Mouse (Mus musculus): Measurements from ENCODE around the gene P3h1. TPM values are rescaled to one million over a fixed set of nuclear protein-coding genes. Genes with fewer than 3 reads are reported as not detected.

Gene P3h1
- 61.2 and 63.5 TPM in 2 replicates for polyA plus RNA-seq (2015; fragmentation: Nextera tagmentation; extraction: Ambion mirVana)

DNA sequence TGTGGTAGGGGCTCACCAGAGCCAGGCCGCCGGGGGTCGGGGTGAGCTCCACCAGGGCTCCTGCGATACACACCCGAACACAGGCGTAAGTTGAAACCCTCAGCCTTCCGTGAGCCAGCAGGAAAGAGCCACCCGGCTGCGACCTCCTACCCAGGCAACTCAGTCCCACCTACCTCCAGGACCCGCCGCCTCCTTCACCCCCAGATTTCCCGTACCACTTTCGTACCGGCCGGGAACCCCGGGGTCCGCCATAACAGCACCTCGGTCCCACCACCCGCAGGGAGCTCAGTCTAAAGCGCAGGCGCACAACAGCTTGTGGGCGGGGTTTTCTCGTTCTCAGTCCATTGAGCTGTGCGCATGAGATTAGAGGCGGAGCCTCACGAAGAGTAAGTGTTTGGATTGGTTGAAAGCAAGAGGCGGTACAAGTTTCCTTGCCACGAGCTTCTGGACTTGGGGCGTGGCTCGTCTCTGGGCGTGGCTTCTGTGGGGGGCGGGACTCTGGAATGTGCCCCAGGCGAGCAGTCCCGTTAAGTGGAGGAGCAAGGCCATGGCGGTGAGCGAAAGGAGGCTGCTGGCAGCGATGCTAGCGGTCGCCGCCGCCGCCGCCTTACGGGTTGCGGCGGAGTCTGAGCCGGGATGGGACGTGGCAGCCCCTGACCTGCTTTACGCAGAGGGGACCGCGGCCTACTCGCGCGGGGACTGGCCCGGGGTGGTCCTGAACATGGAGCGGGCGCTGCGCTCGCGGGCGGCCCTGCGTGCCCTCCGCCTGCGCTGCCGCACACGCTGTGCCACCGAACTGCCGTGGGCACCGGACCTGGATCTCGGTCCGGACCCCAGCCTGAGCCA is at the start of gene P3h1, which contains the start of gene AU022252:
Gene P3h1 (plus strand): TSS at position 506 of the 846 bp plus-strand sequence.
Gene AU022252 (minus strand): TSS at position 303 of the 846 bp plus-strand sequence.
- Histone ChIP-seq H3K4me3 (peak within 1 kb of the TSS; percentile 94), H3K4me2 (replicated peaks) (peak within 1 kb of the TSS; percentile 81), H3K27ac (peak within 1 kb of the TSS; percentile 67), H3K36me3 (peaks cover 36% of the 10 kb centered on the region), H3K9me3 (no peaks in the 10 kb centered on the region), H3K4me1 (peaks cover 19% of the 10 kb centered on the region), H3K9ac (peak within 1 kb of the TSS; percentile 90), H3K27me3 (no peaks in the 10 kb centered on the region)
- under 1% methylated on average over 71 of the region's 71 CpGs for WGBS
- peak; percentile 96 for ATAC-seq (ENCODE audit: low FRiP score, low read depth)

- no peaks in the 10 kb centered on the region for H3K9me3 ChIP-seq
- no peaks in the 10 kb centered on the region for H3K27me3 ChIP-seq
- ATAC-seq (ENCODE audit: low FRiP score, low read depth): no peak
- H3K36me3 ChIP-seq: no peaks in the 10 kb centered on the region
- no peak overlapping the region for H3K27ac ChIP-seq
- WGBS: 59% methylated on average over 1 of the region's 1 CpGs
- no peaks in the 10 kb centered on the region for H3K4me1 ChIP-seq
- no peak overlapping the region for H3K9ac ChIP-seq
- H3K4me3 ChIP-seq: no peak overlapping the region
- H3K4me2 ChIP-seq (replicated peaks): no peak overlapping the region
Measured at GRCm38 (mm10) chr4:119183525-119183924, 49.2 kb upstream of the P3h1 start.

GRCm38 (mm10) chr4:119185771-119186170 is 46.9 kb upstream of the P3h1 start:
- no peak for ATAC-seq (ENCODE audit: low FRiP score, low read depth)
- WGBS: 75% methylated on average over 4 of the region's 4 CpGs

GRCm38 (mm10) chr4:119188060-119188785 is 44.5 kb upstream of the P3h1 start:
- H3K27ac ChIP-seq: no peak overlapping the region
- H3K9me3 ChIP-seq: no peaks in the 10 kb centered on the region
- H3K9ac ChIP-seq: no peak overlapping the region
- no peaks in the 10 kb centered on the region for H3K36me3 ChIP-seq
- H3K4me1 ChIP-seq: no peaks in the 10 kb centered on the region
- no peak overlapping the region for H3K4me2 ChIP-seq (replicated peaks)
- H3K27me3 ChIP-seq: no peaks in the 10 kb centered on the region
- H3K4me3 ChIP-seq: no peak overlapping the region
- WGBS: 55% methylated on average over 11 of the region's 11 CpGs
- ATAC-seq (ENCODE audit: low FRiP score, low read depth): no peak

More at GRCm38 (mm10) chr4:119185771-119186170, 46.9 kb upstream of the P3h1 start:
- Histone ChIP-seq H3K4me3 (no peak overlapping the region), H3K27me3 (no peaks in the 10 kb centered on the region), H3K9me3 (no peaks in the 10 kb centered on the region), H3K4me1 (no peaks in the 10 kb centered on the region), H3K36me3 (no peaks in the 10 kb centered on the region), H3K9ac (no peak overlapping the region), H3K4me2 (replicated peaks) (no peak overlapping the region), H3K27ac (no peak overlapping the region)

DNA sequence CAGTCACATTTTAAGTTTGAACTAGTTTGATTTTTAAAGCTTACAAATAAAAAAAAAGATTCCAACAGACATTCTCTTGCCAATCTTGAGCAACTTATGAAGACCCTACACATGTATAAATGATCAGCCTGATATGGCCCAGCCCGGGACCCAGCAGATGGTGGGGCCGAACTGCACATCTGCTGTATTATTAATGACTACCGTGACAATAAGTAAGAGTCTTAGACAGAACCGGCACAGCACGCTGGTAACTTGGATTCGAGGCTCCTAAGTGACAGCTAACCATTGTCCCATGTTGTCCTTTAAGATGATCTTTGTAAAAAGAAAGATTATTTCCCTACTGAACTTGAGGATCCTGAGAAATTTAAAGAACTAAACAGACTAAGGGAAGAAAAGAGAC is 43.3 kb upstream of the P3h1 start:
- H3K4me2 ChIP-seq (replicated peaks): no peak overlapping the region
- H3K9me3 ChIP-seq: no peaks in the 10 kb centered on the region
- no peak overlapping the region for H3K4me3 ChIP-seq
- WGBS: 82% methylated on average over 6 of the region's 6 CpGs
- no peaks in the 10 kb centered on the region for H3K36me3 ChIP-seq
- no peaks in the 10 kb centered on the region for H3K27me3 ChIP-seq
- no peak for ATAC-seq (ENCODE audit: low FRiP score, low read depth)
- H3K9ac ChIP-seq: no peak overlapping the region
- no peaks in the 10 kb centered on the region for H3K4me1 ChIP-seq
- no peak overlapping the region for H3K27ac ChIP-seq

- Histone ChIP-seq H3K36me3 (no peaks in the 10 kb centered on the region), H3K4me2 (replicated peaks) (no peak within 1 kb of the TSS), H3K4me3 (no peak within 1 kb of the TSS), H3K27ac (no peak within 1 kb of the TSS), H3K9me3 (no peaks in the 10 kb centered on the region), H3K4me1 (no peaks in the 10 kb centered on the region), H3K27me3 (no peaks in the 10 kb centered on the region), H3K9ac (no peak within 1 kb of the TSS)
- no peak for ATAC-seq (ENCODE audit: low FRiP score, low read depth)
- 74% methylated on average over 6 of the region's 6 CpGs for WGBS
Measured at GRCm38 (mm10) chr4:119189864-119190263, 42.9 kb upstream of the P3h1 start, which contains the start of gene Ermap. Gene Ermap, minus strand, starts transcription at chr4:119190011.

- H3K27me3 ChIP-seq: no peaks in the 10 kb centered on the region
- no peak overlapping the region for H3K4me3 ChIP-seq
- H3K4me2 ChIP-seq (replicated peaks): no peak overlapping the region
- H3K9ac ChIP-seq: no peak overlapping the region
- H3K9me3 ChIP-seq: no peaks in the 10 kb centered on the region
- H3K4me1 ChIP-seq: no peaks in the 10 kb centered on the region
- H3K36me3 ChIP-seq: no peaks in the 10 kb centered on the region
- ATAC-seq (ENCODE audit: low FRiP score, low read depth): no peak
- 83% methylated on average over 8 of the region's 8 CpGs for WGBS
- H3K27ac ChIP-seq: no peak overlapping the region
Measured at GRCm38 (mm10) chr4:119190618-119191017, 42.1 kb upstream of the P3h1 start.

GRCm38 (mm10) chr4:119191273-119191672 is 41.4 kb upstream of the P3h1 start:
- H3K27ac ChIP-seq: no peak overlapping the region
- H3K4me2 ChIP-seq (replicated peaks): no peak overlapping the region
- no peak overlapping the region for H3K9ac ChIP-seq
- H3K9me3 ChIP-seq: no peaks in the 10 kb centered on the region
- H3K27me3 ChIP-seq: no peaks in the 10 kb centered on the region
- WGBS: 62% methylated on average over 3 of the region's 3 CpGs
- peaks cover 4% of the 10 kb centered on the region for H3K4me1 ChIP-seq
- H3K4me3 ChIP-seq: no peak overlapping the region
- ATAC-seq (ENCODE audit: low FRiP score, low read depth): no peak
- H3K36me3 ChIP-seq: no peaks in the 10 kb centered on the region

- no peak for ATAC-seq (ENCODE audit: low FRiP score, low read depth)
Measured at GRCm38 (mm10) chr4:119192757-119193156, 40.0 kb upstream of the P3h1 start.

DNA sequence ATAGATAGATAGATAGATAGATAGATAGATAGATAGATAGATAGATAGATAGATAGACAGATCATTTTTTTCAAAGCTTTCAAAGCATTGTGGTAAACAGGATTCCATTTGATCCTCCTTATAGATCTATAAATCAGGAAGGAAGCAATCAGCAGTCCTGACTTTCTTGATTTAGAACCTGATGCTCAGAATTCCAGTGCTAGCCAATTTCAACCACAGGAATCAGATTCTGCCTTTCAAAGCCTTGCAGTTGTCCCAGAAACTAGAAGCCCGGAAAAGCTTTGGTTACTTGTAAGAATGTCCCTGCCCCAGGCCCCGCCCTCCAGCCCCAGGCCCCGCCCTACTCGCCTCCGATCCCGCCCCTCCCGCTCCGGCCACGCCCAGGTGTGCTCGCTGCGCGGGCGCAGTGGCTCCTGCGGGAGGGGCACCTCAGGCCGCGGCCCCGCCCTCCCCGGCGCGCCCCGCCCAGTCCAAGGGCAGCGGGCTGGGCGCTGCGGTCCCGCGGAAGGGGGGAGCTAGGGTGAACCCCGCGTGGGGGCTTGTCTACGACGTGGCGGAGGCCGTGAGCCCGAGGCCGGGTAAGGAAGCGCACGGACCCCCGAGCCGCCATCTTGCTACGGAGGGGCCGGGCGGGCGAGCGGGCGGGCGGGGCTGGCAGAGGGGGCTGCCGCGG is 37.7 kb upstream of the P3h1 start, which contains the start of gene Svbp:
Gene Svbp (plus strand): TSS at position 398 of the 673 bp plus-strand sequence.
- Histone ChIP-seq H3K4me1 (peaks cover 28% of the 10 kb centered on the region), H3K9ac (peak within 1 kb of the TSS; percentile 88), H3K27ac (peak within 1 kb of the TSS; percentile 80), H3K4me2 (replicated peaks) (peak within 1 kb of the TSS; percentile 70), H3K4me3 (peak within 1 kb of the TSS; percentile 80), H3K36me3 (peaks cover 13% of the 10 kb centered on the region), H3K9me3 (no peaks in the 10 kb centered on the region), H3K27me3 (no peaks in the 10 kb centered on the region)
- ATAC-seq (ENCODE audit: low FRiP score, low read depth): peak; percentile 92
- WGBS: under 1% methylated on average over 41 of the region's 47 CpGs

More at GRCm38 (mm10) chr4:119192757-119193156, 40.0 kb upstream of the P3h1 start:
- Histone ChIP-seq H3K4me3 (no peak overlapping the region), H3K27me3 (no peaks in the 10 kb centered on the region), H3K36me3 (0 out of 2 replicates have a peak, but pooled peaks cover 3% of the 10 kb centered on the region), H3K27ac (no peak overlapping the region), H3K4me2 (replicated peaks) (no peak overlapping the region), H3K9me3 (no peaks in the 10 kb centered on the region), H3K9ac (no peak overlapping the region), H3K4me1 (peaks cover 19% of the 10 kb centered on the region)
- WGBS: 87% methylated on average over 4 of the region's 4 CpGs

DNA sequence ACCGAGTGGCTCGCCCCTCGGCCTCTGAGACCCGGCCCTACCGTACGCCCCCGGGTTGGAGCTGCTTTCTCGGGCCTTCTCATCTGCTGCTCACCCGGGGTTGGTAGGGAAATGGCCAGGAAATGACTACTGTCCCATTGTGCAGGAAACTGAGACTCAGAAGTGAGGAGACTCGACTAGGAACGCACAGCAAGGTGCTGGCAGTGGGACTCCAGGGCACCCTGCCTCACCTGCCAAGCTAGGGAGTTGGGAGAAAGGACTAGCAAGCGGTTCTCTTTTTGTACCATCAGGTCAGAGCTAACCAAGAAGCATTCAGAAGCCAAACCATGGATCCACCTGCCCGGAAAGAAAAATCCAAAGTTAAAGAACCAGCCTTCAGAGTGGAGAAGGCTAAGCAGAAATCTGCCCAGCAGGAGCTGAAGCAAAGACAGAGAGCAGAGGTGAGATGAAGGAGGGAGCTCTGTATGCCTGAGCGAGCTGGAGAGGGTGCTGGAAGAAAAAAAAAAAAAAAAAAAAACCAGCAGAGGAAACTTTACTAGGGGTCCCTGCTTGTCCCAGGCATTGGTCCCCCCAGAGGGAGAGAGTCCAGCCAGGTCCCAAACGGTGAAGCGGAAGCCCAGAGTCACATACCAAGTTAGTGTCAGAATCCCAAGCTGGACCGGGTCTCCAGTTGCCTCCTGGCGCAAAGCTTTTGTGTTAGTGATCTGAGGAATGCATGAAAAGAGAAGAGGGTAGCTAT is 37.0 kb upstream of the P3h1 start:
- Histone ChIP-seq H3K4me2 (replicated peaks) (peak overlapping the region; percentile 70), H3K27me3 (no peaks in the 10 kb centered on the region), H3K9me3 (no peaks in the 10 kb centered on the region), H3K4me1 (peaks cover 28% of the 10 kb centered on the region), H3K4me3 (peak overlapping the region; percentile 80), H3K36me3 (peaks cover 19% of the 10 kb centered on the region), H3K27ac (peak overlapping the region; percentile 80), H3K9ac (peak overlapping the region; percentile 88)
- 8% methylated on average over 18 of the region's 18 CpGs for WGBS
- ATAC-seq (ENCODE audit: low FRiP score, low read depth): no peak
